Comparison of ENCODE assay signal across 14 mouse cellular contexts in the genomic region with DNA sequence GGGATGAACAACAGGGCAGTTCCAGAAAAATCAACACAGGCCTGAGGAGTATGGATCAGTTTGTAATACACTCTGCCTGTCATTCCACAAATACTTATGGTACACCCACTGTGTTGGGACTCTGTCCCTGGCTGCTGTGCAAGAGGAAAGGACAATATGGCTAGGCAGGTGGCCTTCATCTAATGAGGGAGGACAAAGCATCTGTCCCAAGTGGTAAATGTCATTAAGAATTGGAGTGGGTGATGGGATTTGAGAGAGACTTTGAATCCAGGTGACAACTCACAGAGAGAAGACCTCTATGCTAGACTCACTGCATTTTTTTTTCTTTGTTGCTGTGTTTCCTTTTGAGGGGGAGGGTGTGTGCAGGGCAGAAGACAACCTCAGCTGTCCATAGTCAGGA. TPM values are rescaled to one million over a fixed set of nuclear protein-coding genes. Genes with fewer than 3 reads are reported as not detected.
A peak's percentile ranks its signal among the peaks of the same experiment; 100 is the strongest.
DNase-seq lines count a peak whose midpoint lies in the region; ATAC-seq and TF ChIP-seq lines count a peak whose summit lies in the region.
"Had no signal": no experiment of that assay in that cellular context is flagged by ENCODE, and none has a peak within 500 bp of the region (broad histone marks: within the 10 kb centered on the region; RNA-seq: fewer than 3 reads in every experiment).

No protein-coding gene starts in this region.

- ATAC-seq in hindbrain, postnatal 0 days, result no peak
- ATAC-seq in midbrain, embryonic 12.5 days (ENCODE audit: low FRiP score, low read depth), result no peak
- no peak for ATAC-seq in midbrain, embryonic 14.5 days (ENCODE audit: low FRiP score, low TSS enrichment)
- no peak for ATAC-seq in limb, embryonic 12.5 days (ENCODE audit: insufficient number of reproducible peaks, insufficient read depth, low FRiP score, low TSS enrichment, low read depth)
- ATAC-seq in monocyte, adult 5-6 weeks (replicated peaks; ENCODE audit: insufficient number of reproducible peaks, low FRiP score, low TSS enrichment, poor library complexity, severe bottlenecking), result no peak
- ATAC-seq: inflammation-experienced regulatory T-cells, adult 6 months had no signal

- H3K27me3 ChIP-seq in hindbrain, embryonic 10.5 days (ENCODE audit: insufficient read depth, poor library complexity, severe bottlenecking), result 0 out of 2 replicates have a peak, but pooled peaks cover 12% of the 10 kb centered on the region
- no peaks in the 10 kb centered on the region for H3K27me3 ChIP-seq in hindbrain, postnatal 0 days (ENCODE audit: insufficient read depth, low read length)
- H3K27me3 ChIP-seq in midbrain, embryonic 12.5 days, result peaks cover 12% of the 10 kb centered on the region; the same call in 1 of the 2 replicates
- no peaks in the 10 kb centered on the region for H3K27me3 ChIP-seq in midbrain, embryonic 14.5 days (ENCODE audit: control insufficient read depth, insufficient read depth, low read length)
- no peaks in the 10 kb centered on the region for H3K27me3 ChIP-seq in limb, embryonic 12.5 days

- no peaks in the 10 kb centered on the region for H3K36me3 ChIP-seq in hindbrain, embryonic 10.5 days
- no peaks in the 10 kb centered on the region for H3K36me3 ChIP-seq in hindbrain, postnatal 0 days (ENCODE audit: insufficient read depth, low read length)
- H3K36me3 ChIP-seq in midbrain, embryonic 12.5 days, result no peaks in the 10 kb centered on the region
- no peaks in the 10 kb centered on the region for H3K36me3 ChIP-seq in midbrain, embryonic 14.5 days (ENCODE audit: control insufficient read depth, insufficient read depth, low read length)
- H3K36me3 ChIP-seq in limb, embryonic 12.5 days, result no peaks in the 10 kb centered on the region

- no peak for TF ChIP-seq CTCF in hindbrain, postnatal 0 days (IDR thresholded peaks at IDR 0.05; ENCODE audit: low read depth)

- peaks cover 66% of the 10 kb centered on the region for H3K4me1 ChIP-seq in hindbrain, embryonic 10.5 days (replicated peaks)
- H3K4me1 ChIP-seq in hindbrain, postnatal 0 days (ENCODE audit: insufficient read depth, low read length), result peaks cover 12% of the 10 kb centered on the region; the same call in 1 of the 2 replicates
- peaks cover 46% of the 10 kb centered on the region for H3K4me1 ChIP-seq in midbrain, embryonic 12.5 days
- H3K4me1 ChIP-seq in midbrain, embryonic 14.5 days (ENCODE audit: control insufficient read depth, insufficient read depth, low read length), result peaks cover 14% of the 10 kb centered on the region
- H3K4me1 ChIP-seq in limb, embryonic 12.5 days (replicated peaks), result peaks cover 54% of the 10 kb centered on the region

- no peaks in the 10 kb centered on the region for H3K9me3 ChIP-seq in hindbrain, embryonic 10.5 days
- H3K9me3 ChIP-seq in hindbrain, postnatal 0 days (ENCODE audit: low read length), result no peaks in the 10 kb centered on the region
- no peaks in the 10 kb centered on the region for H3K9me3 ChIP-seq in midbrain, embryonic 12.5 days
- H3K9me3 ChIP-seq in midbrain, embryonic 14.5 days (ENCODE audit: control insufficient read depth, low read length), result no peaks in the 10 kb centered on the region
- no peaks in the 10 kb centered on the region for H3K9me3 ChIP-seq in limb, embryonic 12.5 days

- H3K27ac ChIP-seq in hindbrain, embryonic 10.5 days, result peak overlapping the region; percentile 66; the same call in 1 of the 2 replicates
- no peak overlapping the region for H3K27ac ChIP-seq in hindbrain, postnatal 0 days
- 0 out of 2 replicates have a peak overlapping the region, but pooled peaks have one; percentile 25 for H3K27ac ChIP-seq in midbrain, embryonic 12.5 days (replicated peaks)
- H3K27ac ChIP-seq in midbrain, embryonic 14.5 days (replicated peaks; ENCODE audit: low read depth, low read length), result no peak overlapping the region
- H3K27ac ChIP-seq in limb, embryonic 12.5 days, result peak overlapping the region; percentile 68
- H3K27ac ChIP-seq: layer of hippocampus, adult 2 months; liver, embryonic 14.5 days had no signal

- DNase-seq in hindbrain, embryonic 10.5 days (ENCODE audit: low spot score), result no peak
- no peak for DNase-seq in hindbrain, postnatal 0 days (ENCODE audit: low spot score)
- DNase-seq in midbrain, embryonic 14.5 days, result no peak
- no peak for DNase-seq in urinary bladder, adult 2 months (ENCODE audit: low spot score)
- DNase-seq in layer of hippocampus, adult 9-11 months, result no peak
- DNase-seq: cerebellum, adult 11-12 months; heart, adult 18-20 months; heart, postnatal 4 days had no signal

- no peak overlapping the region for H3K4me3 ChIP-seq in hindbrain, embryonic 10.5 days
- H3K4me3 ChIP-seq in hindbrain, postnatal 0 days (ENCODE audit: low read length), result no peak overlapping the region
- H3K4me3 ChIP-seq in midbrain, embryonic 12.5 days, result no peak overlapping the region
- no peak overlapping the region for H3K4me3 ChIP-seq in midbrain, embryonic 14.5 days (replicated peaks; ENCODE audit: low read depth, low read length)
- H3K4me3 ChIP-seq in limb, embryonic 12.5 days (replicated peaks), result no peak overlapping the region
- H3K4me3 ChIP-seq: layer of hippocampus, adult 2 months had no signal

- H3K4me2 ChIP-seq in hindbrain, postnatal 0 days (ENCODE audit: low read depth, low read length), result no peak overlapping the region
- no peak overlapping the region for H3K4me2 ChIP-seq in midbrain, embryonic 12.5 days (replicated peaks)
- H3K4me2 ChIP-seq in midbrain, embryonic 14.5 days (ENCODE audit: low read length), result no peak overlapping the region
- H3K4me2 ChIP-seq in limb, embryonic 12.5 days, result no peak overlapping the region

- H3K9ac ChIP-seq in hindbrain, postnatal 0 days (replicated peaks; ENCODE audit: low read length), result no peak overlapping the region
- no peak overlapping the region for H3K9ac ChIP-seq in midbrain, embryonic 12.5 days (replicated peaks)
- H3K9ac ChIP-seq in midbrain, embryonic 14.5 days (replicated peaks; ENCODE audit: low read length), result no peak overlapping the region
- H3K9ac ChIP-seq in limb, embryonic 12.5 days (replicated peaks), result no peak overlapping the region
- H3K9ac ChIP-seq: liver, embryonic 14.5 days had no signal

RNA-seq across cellular contexts. Expression of a gene that starts 57.0 kb away (rescaled TPM):
- polyA plus RNA-seq in hindbrain, embryonic 10.5 days (2016; fragmentation: Nextera tagmentation; extraction: Ambion mirVana), result 32.7 and 34.7 TPM in 2 replicates
- 28.5 and 29.8 TPM in 2 replicates for total RNA-seq in hindbrain, postnatal 0 days (2014; rRNA removed)
- polyA plus RNA-seq in hindbrain, postnatal 0 days (2015; fragmentation: Nextera tagmentation; extraction: Ambion mirVana), result 36.3 and 36.4 TPM in 2 replicates
- 38.6 and 39.2 TPM in 2 replicates for polyA plus RNA-seq in midbrain, embryonic 12.5 days (2016; fragmentation: Nextera tagmentation; extraction: Ambion mirVana)
- polyA plus RNA-seq in midbrain, embryonic 14.5 days (2014; fragmentation: Nextera tagmentation; extraction: Ambion mirVana), result 31.6 and 47.1 TPM in 2 replicates
- 20.9 and 21.7 TPM in 2 replicates for polyA plus RNA-seq in limb, embryonic 12.5 days (2016; fragmentation: Nextera tagmentation; extraction: Ambion mirVana)
- polyA plus RNA-seq in urinary bladder, adult 2 months (2012; rRNA removed), result 68.9 and 70.1 TPM in 2 replicates
- 123 to 195 TPM (median 136 TPM) in 3 replicates for total RNA-seq in monocyte, adult 5-6 weeks (2017)

Comparison
In these comparisons a context has a peak if more than half of its experiments do, and no peak if none do; other contexts are left out.
1. H3K27ac ChIP-seq: peak in hindbrain, embryonic 10.5 days (single experiment), midbrain, embryonic 12.5 days (single experiment) and limb, embryonic 12.5 days (single experiment); none in hindbrain, postnatal 0 days (single experiment) and midbrain, embryonic 14.5 days (single experiment).